In genomic region chr3:4147002-4147401, GRCm38 (mm10) we compare ENCODE assay signal across 23 mouse cellular contexts.
A peak's percentile ranks its signal among the peaks of the same experiment; 100 is the strongest.
DNase-seq lines count a peak whose midpoint lies in the region; ATAC-seq and TF ChIP-seq lines count a peak whose summit lies in the region.
"Had no signal": no experiment of that assay in that cellular context is flagged by ENCODE, and none has a peak within 500 bp of the region (broad histone marks: within the 10 kb centered on the region; RNA-seq: fewer than 3 reads in every experiment).

No protein-coding gene starts in this region.

- H3K4me2 ChIP-seq in CH12.LX (ENCODE audit: insufficient read depth, low read depth, poor library complexity, severe bottlenecking) = no peak overlapping the region
- no peak overlapping the region for H3K4me2 ChIP-seq in hindbrain, embryonic 14.5 days (replicated peaks)
- H3K4me2 ChIP-seq: embryonic facial prominence, embryonic 13.5 days; embryonic facial prominence, embryonic 15.5 days; forebrain, embryonic 13.5 days; forebrain, embryonic 15.5 days had no signal

- ATAC-seq in hindbrain, embryonic 14.5 days (ENCODE audit: low FRiP score) = no peak
- ATAC-seq: CD4-positive, CD25-positive, alpha-beta regulatory T cell, adult 4 months; forebrain, embryonic 13.5 days; forebrain, embryonic 15.5 days; forebrain, postnatal 0 days had no signal

- no peak overlapping the region for H3K27ac ChIP-seq in CH12.LX (ENCODE audit: insufficient read depth, low read depth)
- H3K27ac ChIP-seq in ES-E14 (ENCODE audit: insufficient read depth, low read depth, low read length, poor library complexity, severe bottlenecking) = peak overlapping the region; percentile 40; the same call in 1 of the 2 replicates
- H3K27ac ChIP-seq in hindbrain, embryonic 14.5 days = no peak overlapping the region
- H3K27ac ChIP-seq: embryonic facial prominence, embryonic 13.5 days; embryonic facial prominence, embryonic 15.5 days; forebrain, embryonic 13.5 days; forebrain, embryonic 15.5 days had no signal

- DNase-seq in CH12.LX (ENCODE audit: extremely low read depth) (no peak), ES-E14 (ENCODE audit: low read depth, low spot score) (peak; percentile 29), ZHBTc4 (ENCODE audit: low read depth, low spot score) (peak; percentile 71)
- DNase-seq in kidney, postnatal 36 days = no peak
- DNase-seq in hindbrain, embryonic 14.5 days (ENCODE audit: low spot score) = no peak
- no peak for DNase-seq in thymus, postnatal 36 days
- DNase-seq: adrenal gland, adult 2 months; adrenal gland, postnatal 10 days; adrenal gland, postnatal 25 days; B cell, adult 2 months; cerebellum, adult 11 months; cerebellum, adult 18-20 months; cerebellum, adult 8-10 months; cerebellum, adult 9-11 months; cerebellum, postnatal 14 days; embryo, embryonic 11 days; forebrain, postnatal 0 days had no signal

- H3K4me3 ChIP-seq in CH12.LX (replicated peaks in 1 of 3; ENCODE audit: low read depth in 2 of 3, low read length in 2 of 3, poor library complexity in 1 of 3) = no peak overlapping the region
- no peak overlapping the region for H3K4me3 ChIP-seq in ES-E14 (ENCODE audit: insufficient read depth in 1 of 2, low read depth in 1 of 2, low read length in 2 of 2, poor library complexity in 1 of 2, severe bottlenecking in 1 of 2)
- no peak overlapping the region for H3K4me3 ChIP-seq in hindbrain, embryonic 14.5 days (replicated peaks; ENCODE audit: low read length)
- H3K4me3 ChIP-seq: embryonic facial prominence, embryonic 13.5 days; embryonic facial prominence, embryonic 15.5 days; erythroblast, embryonic 14.5 days; forebrain, embryonic 13.5 days; forebrain, embryonic 15.5 days had no signal

- WGBS in hindbrain, embryonic 14.5 days = 76% methylated on average over 2 of the region's 2 CpGs

- no peak for TF ChIP-seq CTCF in CH12.LX (conservative IDR thresholded peaks at IDR 0.05 in 1 of 2, IDR thresholded peaks at IDR 0.05 in 1 of 2; ENCODE audit: low read depth in 2 of 2, low read length in 2 of 2)

- H3K36me3 ChIP-seq in CH12.LX (replicated peaks in 1 of 2; ENCODE audit: control insufficient read depth in 1 of 2, insufficient read depth in 1 of 2, low read length in 1 of 2) = no peaks in the 10 kb centered on the region
- H3K36me3 ChIP-seq in ES-E14 (ENCODE audit: control insufficient read depth, insufficient read depth, low read length, poor library complexity, severe bottlenecking) = no peaks in the 10 kb centered on the region
- no peaks in the 10 kb centered on the region for H3K36me3 ChIP-seq in hindbrain, embryonic 14.5 days (replicated peaks; ENCODE audit: control insufficient read depth, insufficient read depth)
- H3K36me3 ChIP-seq: embryonic facial prominence, embryonic 13.5 days; embryonic facial prominence, embryonic 15.5 days; forebrain, embryonic 15.5 days had no signal

- H3K9ac ChIP-seq in CH12.LX (ENCODE audit: insufficient read depth, low read depth) = no peak overlapping the region
- no peak overlapping the region for H3K9ac ChIP-seq in ES-E14 (ENCODE audit: insufficient read depth, low read depth, low read length, poor library complexity, severe bottlenecking)
- H3K9ac ChIP-seq in hindbrain, embryonic 14.5 days = no peak overlapping the region
- H3K9ac ChIP-seq: embryonic facial prominence, embryonic 13.5 days; embryonic facial prominence, embryonic 15.5 days; forebrain, embryonic 13.5 days; forebrain, embryonic 15.5 days; forebrain, postnatal 0 days had no signal

- in situ Hi-C loops in CH12.LX (cut with MboI; ENCODE audit: low pct_ligation_motif_present, low pct_unique_long_range_greater_than_20kb, low sequenced_read_pairs) (no loop called here), ES-E14 (cut with MboI; ENCODE audit: low sequenced_read_pairs in 2 of 2, unreplicated experiment in 2 of 2) (no loop called here)

- no peaks in the 10 kb centered on the region for H3K4me1 ChIP-seq in CH12.LX (ENCODE audit: control insufficient read depth in 1 of 2, insufficient read depth in 2 of 2)
- H3K4me1 ChIP-seq in ES-E14 (ENCODE audit: control insufficient read depth in 2 of 2, insufficient read depth in 2 of 2, low read length in 2 of 2, poor library complexity in 1 of 2) = peaks cover 0 to 2% of the 10 kb centered on the region in 2 experiments; a peak in 1 of 4 replicates
- no peaks in the 10 kb centered on the region for H3K4me1 ChIP-seq in hindbrain, embryonic 14.5 days (replicated peaks; ENCODE audit: control insufficient read depth, insufficient read depth, low read length)
- H3K4me1 ChIP-seq: embryonic facial prominence, embryonic 13.5 days; embryonic facial prominence, embryonic 15.5 days; forebrain, embryonic 13.5 days; forebrain, embryonic 15.5 days had no signal

- no peak for TF ChIP-seq POLR2A in CH12.LX (IDR thresholded peaks at IDR 0.05; ENCODE audit: low read depth, low read length)

- no peak for TF ChIP-seq EP300 in CH12.LX (IDR thresholded peaks at IDR 0.05; ENCODE audit: low read length)

- H3K9me3 ChIP-seq in CH12.LX (replicated peaks; ENCODE audit: low read length) (no peaks in the 10 kb centered on the region), ES-E14 (ENCODE audit: control insufficient read depth, insufficient read depth, low read depth, low read length) (no peaks in the 10 kb centered on the region)
- no peaks in the 10 kb centered on the region for H3K9me3 ChIP-seq in hindbrain, embryonic 14.5 days (ENCODE audit: control insufficient read depth, low read length)
- H3K9me3 ChIP-seq: embryonic facial prominence, embryonic 13.5 days; embryonic facial prominence, embryonic 15.5 days; forebrain, embryonic 13.5 days; forebrain, embryonic 15.5 days had no signal

- dilution Hi-C loops in CH12.LX (cut with MboI; ENCODE audit: extremely low pct_ligation_motif_present, extremely low pct_unique_long_range_greater_than_20kb, low sequenced_read_pairs) = no loop called here

- TF ChIP-seq RAD21 in CH12.LX (IDR thresholded peaks at IDR 0.05; ENCODE audit: low read depth, low read length) = no peak

- H3K27me3 ChIP-seq in CH12.LX (replicated peaks) = no peaks in the 10 kb centered on the region
- no peaks in the 10 kb centered on the region for H3K27me3 ChIP-seq in hindbrain, embryonic 14.5 days (ENCODE audit: control insufficient read depth, insufficient read depth, low read length)
- H3K27me3 ChIP-seq: embryonic facial prominence, embryonic 13.5 days; embryonic facial prominence, embryonic 15.5 days; forebrain, embryonic 13.5 days; forebrain, embryonic 15.5 days had no signal

- H3K79me2 ChIP-seq in CH12.LX (replicated peaks; ENCODE audit: control insufficient read depth, extremely low read depth, insufficient read depth, poor library complexity, severe bottlenecking) = no peaks in the 10 kb centered on the region

TF ChIP-seq in CH12.LX, 34 proteins besides CTCF, POLR2A, EP300 and RAD21:
- TF ChIP-seq ZNF384 (IDR thresholded peaks at IDR 0.05; ENCODE audit: low read depth, low read length) (peak; percentile 67), ETS1 (conservative IDR thresholded peaks at IDR 0.05; ENCODE audit: low read depth, low read length) (no peak)

TF ChIP-seq in ES-E14, 5 proteins besides CTCF, POLR2A, EP300 and RAD21:
- TF ChIP-seq HCFC1 (IDR thresholded peaks at IDR 0.05; ENCODE audit: borderline replicate concordance, insufficient read depth, low read length) = no peak
- TF ChIP-seq ZNF384 (IDR thresholded peaks at IDR 0.05; ENCODE audit: low read depth, low read length) = peak; percentile 96
- no peak for TF ChIP-seq CHD2 (IDR thresholded peaks at IDR 0.05; ENCODE audit: low read depth, low read length)

Comparison
In these comparisons a context has a peak if more than half of its experiments do, and no peak if none do; other contexts are left out.
1. DNase-seq: peak in ES-E14 (single experiment) and ZHBTc4 (single experiment); none in CH12.LX (single experiment), kidney, postnatal 36 days (0 of 2), hindbrain, embryonic 14.5 days (single experiment) and thymus, postnatal 36 days (0 of 2).